Mouse (Mus musculus) kidney, adult 9 months (tissue): Measurements from ENCODE around the gene Ace2.

Experiments used
- DNase-seq: peaks from one replicate; pipeline ENCODE4 v3.0.0; 2022

Gene Ace2

GRCm38 (mm10) chrX:164139032-164139431 lies at the start of gene Ace2:
Ace2 (plus strand) TSS chrX:164139332.
- no peak for DNase-seq

GRCm38 (mm10) chrX:164089916-164090315 lies 49.2 kb upstream of the Ace2 start:
- peak; percentile 67 for DNase-seq

GRCm38 (mm10) chrX:164092300-164093169 lies 46.6 kb upstream of the Ace2 start:
- no peak for DNase-seq

DNA sequence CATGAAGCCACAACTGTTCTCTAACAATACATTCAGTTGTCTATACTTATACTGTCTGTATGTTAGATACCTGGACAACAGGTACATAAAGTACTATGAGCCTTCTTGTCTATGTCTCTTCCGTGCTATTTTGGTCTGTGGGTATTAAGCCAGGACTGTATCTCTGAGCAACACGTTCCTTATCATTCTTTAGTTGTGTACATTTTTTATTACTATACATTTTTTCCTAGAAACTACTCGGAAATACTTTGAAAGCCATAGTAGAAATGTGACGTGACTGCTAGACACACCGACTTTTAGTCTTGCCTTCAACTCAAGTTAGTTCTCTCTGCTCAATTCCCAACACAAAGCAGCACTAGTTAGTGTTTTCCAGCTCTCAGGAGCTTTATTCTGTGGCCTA lies 45.7 kb upstream of the Ace2 start:
- DNase-seq = no peak

DNA sequence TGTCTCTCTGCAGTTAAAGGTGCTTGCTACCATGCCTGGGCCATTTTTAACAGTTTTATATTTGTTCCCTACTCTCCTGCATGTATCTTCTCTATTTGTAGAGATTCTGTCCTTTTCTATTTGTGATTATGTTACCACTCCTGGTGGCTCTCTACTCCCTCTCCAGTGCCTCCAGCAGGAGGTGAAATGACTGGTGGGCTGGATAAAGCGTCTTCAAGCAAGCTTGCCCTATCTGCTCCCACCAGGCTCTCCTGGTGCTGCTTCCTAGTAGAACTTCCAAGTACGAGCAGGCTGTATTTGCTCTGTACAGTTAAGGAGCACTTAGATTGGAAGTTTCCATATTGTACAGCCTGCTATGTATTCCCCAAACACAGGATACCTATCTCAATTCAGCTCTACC lies 43.3 kb upstream of the Ace2 start:
- DNase-seq = no peak

GRCm38 (mm10) chrX:164101483-164101882 lies 37.6 kb upstream of the Ace2 start:
- peak; percentile 36 for DNase-seq

GRCm38 (mm10) chrX:164102198-164102597 lies 36.9 kb upstream of the Ace2 start:
- DNase-seq = no peak

DNA sequence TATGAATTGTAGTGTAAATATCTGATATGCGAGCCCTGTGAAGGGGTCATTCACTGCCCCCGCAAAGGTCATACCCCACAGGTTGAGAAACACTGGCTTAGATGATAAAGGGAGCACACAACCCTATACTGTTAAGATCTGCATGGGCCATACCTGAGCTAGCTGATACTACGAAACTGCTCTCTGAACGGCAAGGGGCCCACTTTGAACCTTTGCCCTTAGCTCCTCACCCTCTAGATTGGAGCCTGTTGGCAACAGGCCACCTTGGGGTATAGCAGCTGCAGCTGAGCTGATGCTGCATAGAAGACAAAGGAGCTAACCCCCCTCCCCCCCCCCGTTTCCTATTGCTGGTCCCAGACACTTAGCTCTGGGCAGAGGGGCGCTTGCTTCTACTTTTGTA lies 36.5 kb upstream of the Ace2 start:
- DNase-seq = no peak

DNA sequence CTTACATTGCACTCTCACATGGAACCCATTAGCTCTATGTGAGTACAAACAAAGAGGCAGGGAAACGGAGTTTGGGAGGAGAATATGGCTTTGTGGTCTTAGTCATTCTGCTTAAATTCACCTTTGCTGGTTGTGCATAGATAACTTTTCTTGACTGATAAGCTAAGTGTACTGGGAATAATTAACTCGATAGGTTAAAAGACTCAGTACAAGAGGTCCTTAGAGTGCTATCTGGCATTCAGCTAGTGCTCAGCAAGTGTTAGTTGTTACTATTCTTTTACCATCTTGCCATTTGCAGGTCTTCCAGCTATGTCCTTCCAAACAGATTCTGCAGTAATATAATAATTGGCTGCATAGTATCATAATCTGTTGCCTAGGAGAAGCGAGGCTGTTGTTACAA lies 28.0 kb upstream of the Ace2 start:
- DNase-seq = no peak

DNA sequence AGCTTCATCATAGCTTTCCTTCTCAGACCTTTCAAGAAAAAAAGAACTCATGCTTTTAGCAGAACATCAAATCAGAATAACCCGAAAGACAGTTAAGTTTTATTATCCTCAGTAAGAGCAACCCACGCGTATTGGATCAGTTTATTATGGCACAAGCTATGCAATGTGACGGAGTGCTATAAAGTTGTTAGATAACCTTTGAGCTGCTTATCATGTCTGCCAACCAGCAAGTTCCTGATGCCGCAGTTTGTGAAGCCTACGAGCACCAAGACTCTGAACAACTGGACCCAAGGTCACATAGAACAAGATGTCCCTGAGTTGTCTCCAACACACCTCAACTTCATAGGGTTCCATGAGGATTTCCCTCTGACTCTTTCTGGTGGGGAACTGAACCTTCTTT lies 25.4 kb upstream of the Ace2 start:
- no peak for DNase-seq

- no peak for DNase-seq
These were observed 15.2 kb upstream of the Ace2 start for GRCm38 (mm10) chrX:164123942-164124341.

- no peak for DNase-seq
These were observed 5.6 kb upstream of the Ace2 start for GRCm38 (mm10) chrX:164133531-164133930.

GRCm38 (mm10) chrX:164135304-164135818 lies 3.8 kb upstream of the Ace2 start:
- DNase-seq = peak; percentile 30

- DNase-seq = no peak
These were observed 6.5 kb downstream of the Ace2 start for GRCm38 (mm10) chrX:164145463-164146250.

DNA sequence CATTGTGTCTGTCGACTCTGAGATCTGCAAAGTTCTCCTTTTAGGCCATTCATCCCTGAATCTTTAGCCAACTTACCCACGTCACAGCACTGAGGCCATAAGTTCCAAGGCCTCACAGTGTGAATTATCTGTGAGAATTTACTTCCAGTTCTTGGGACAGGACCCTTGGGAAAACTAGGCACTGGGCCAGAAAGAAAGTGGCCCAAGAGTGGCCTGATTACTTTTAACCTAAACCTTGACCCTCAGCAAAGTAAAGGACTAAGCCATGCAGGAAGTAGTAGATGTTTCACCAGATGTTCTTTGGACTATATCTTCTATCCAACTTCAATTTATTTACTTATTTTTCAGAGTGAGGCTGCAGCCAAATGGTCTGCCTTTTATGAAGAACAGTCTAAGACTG lies 13.6 kb downstream of the Ace2 start:
- peak; percentile 71 for DNase-seq

DNA sequence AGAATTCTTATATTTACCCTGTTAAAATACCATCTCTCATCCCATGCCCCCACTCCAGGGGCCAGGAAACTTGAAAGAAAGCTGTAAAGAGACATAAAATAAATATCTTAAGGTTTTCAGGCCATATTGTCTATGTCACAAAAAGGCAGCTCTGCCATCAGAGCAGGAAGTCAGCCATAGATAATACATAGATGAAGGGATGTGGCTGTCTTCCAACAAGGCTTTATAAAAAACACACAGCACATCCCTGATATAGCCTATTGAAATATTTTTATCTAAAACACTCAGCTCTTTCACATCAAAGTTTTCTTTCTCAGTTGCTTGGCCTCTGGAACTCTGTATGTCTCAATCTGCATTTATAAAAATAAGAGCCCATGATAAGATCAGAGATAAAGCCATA lies 14.5 kb downstream of the Ace2 start:
- no peak for DNase-seq

GRCm38 (mm10) chrX:164154594-164154993 lies 15.5 kb downstream of the Ace2 start:
- no peak for DNase-seq

DNA sequence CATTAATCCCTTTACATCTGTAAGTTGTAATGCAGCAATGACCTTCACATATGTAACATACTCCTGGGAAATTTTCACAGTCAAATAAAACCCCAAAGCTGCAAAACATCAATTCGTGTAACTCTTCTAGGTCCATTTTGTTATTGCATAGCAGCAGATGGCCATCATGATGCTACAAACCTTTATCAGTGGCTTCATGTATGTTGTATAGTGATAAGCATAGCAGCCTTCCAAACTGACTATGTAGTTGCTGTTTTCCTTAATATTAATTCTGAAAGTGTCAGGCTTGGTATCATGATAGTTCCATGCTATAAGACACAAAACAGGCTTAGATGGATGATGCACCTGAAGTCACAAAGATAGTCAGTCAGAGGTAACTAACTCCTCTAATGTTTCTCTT lies 25.5 kb downstream of the Ace2 start:
- DNase-seq = no peak

- no peak for DNase-seq
These were observed 31.9 kb downstream of the Ace2 start for GRCm38 (mm10) chrX:164171034-164171433.

DNA sequence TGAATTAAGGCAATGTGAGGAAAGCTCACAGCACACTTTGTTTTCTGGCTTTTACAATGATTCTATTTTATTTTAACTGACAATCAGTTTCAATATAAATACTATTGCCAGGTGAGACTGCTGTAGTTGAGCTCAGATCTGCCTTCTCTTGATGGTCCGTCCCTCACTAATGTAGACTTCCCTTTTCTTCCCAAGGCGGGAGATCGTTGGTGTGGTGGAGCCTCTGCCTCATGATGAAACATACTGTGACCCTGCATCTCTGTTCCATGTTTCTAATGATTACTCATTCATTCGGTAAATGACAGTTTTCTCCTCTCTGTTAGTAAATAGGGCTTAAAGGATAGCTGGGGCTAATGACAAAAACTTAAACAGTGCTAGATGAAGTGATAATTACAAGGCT lies 34.7 kb downstream of the Ace2 start:
- DNase-seq = no peak

DNA sequence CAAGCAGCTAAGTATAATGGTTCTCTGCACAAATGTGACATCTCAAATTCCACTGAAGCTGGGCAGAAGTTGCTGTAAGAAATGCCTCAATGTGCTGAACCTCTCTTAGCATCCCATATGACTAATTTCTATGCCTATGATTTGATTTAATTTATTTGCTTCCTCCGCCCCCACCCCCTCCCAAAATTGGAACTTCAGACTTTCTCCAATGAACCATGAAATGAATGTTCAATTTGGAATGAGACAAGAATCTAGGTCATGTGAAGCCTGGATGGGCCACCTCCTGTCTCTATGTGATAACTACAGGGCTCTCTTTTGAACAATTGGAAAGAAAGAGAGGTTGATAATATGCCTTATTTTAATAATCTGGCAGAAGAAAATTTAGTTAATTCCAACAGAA lies 36.2 kb downstream of the Ace2 start:
- DNase-seq = no peak

DNA sequence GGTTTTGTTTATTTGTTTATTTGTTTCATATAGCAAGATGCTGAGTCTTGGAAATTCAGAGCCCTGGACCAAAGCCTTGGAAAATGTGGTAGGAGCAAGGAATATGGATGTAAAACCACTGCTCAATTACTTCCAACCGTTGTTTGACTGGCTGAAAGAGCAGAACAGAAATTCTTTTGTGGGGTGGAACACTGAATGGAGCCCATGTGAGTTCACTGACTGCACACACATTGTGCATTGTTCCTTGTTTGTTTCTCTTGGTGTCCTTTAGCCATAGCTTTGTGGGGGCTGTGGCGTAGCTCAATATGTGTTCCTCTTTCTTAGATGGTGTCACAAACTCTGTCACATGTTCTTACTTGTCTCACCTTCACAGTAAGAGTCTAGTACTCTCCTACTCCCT lies 36.6 kb downstream of the Ace2 start:
- DNase-seq = no peak

- no peak for DNase-seq
These were observed 39.7 kb downstream of the Ace2 start for GRCm38 (mm10) chrX:164178856-164179255.

- DNase-seq = peak; percentile 64
These were observed 40.6 kb downstream of the Ace2 start for GRCm38 (mm10) chrX:164179746-164180145.
